Mouse (Mus musculus) thymus, postnatal 25 days (tissue): ENCODE measurements around the gene Sprr2b.
"Not testable (repeated sequence)": the region's sequence is repeated elsewhere in the genome, so short reads cannot be mapped to it uniquely, and the experiment has no call there.

Experiments used
- DNase-seq: peaks from one replicate; pipeline ENCODE4 v3.0.0; 2022

Gene Sprr2b

DNA sequence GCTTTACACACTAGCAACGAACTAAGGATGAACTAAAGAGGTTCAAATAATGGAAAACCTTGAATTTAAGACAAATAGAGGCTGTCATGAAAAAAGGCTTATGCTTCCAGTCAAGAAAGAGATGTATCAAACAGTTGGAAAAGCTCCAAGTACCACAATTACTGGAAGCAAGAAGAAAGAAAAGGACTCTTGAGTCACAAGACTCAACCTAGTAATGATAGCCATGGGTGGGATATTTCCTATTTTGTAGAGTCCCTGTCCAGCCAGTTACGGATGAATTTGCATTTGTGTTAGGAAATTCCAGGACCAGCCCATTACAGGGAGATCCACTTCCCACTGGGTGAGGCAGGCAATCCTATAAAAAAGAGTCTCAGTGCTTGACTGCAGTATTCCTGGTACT lies at the start of gene Sprr2b:
TSS of gene Sprr2b (plus strand) at position 301 of the 400 bp plus-strand sequence.
- no peak for DNase-seq

DNA sequence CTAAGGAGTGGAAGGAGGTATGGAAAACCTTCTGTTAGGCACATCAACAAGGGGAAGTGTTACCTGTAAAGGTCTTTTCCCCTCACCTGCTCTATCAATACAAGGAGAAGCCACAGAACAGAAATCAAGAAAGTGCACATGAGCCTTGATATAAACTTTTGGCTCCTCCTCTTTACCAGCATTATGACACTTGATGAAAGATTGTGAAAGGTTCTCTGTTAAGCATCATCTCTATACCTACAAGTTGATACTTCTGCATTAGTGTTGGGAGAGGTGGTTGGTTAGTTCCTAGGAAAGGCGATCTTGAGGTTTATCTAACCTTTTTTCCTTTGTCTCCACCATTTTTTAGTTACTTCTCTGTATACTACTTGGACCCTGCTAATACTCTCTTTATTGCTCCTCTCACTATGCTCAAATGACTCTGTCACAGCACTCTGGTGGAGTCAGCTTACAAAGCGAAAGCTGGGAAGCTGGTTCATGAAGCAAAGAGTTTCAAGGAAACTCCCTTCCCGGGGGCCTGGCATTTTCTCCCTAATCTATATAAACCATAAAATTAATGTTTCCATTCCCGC lies 44.9 kb upstream of the Sprr2b start:
- DNase-seq, result not testable (repeated sequence)

DNA sequence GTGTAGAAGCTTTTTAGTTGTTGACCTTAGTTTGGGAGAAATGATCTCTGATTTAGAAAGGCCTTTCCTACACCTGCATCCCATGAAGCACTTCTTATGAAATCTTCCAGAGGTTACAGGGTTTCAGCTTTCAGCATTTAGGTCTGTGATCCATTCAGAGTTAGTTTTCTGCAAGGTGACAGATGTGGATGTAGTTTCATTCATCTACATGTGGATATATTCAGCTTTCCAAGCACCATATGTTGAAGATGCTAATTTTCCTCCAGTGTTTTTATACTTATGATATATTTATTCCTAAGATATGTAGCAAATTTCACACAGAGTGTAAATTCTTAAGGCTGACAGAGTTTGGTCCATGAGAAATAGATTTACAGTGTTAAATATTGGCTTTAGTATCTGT lies 42.9 kb upstream of the Sprr2b start:
- not testable (repeated sequence) for DNase-seq

DNA sequence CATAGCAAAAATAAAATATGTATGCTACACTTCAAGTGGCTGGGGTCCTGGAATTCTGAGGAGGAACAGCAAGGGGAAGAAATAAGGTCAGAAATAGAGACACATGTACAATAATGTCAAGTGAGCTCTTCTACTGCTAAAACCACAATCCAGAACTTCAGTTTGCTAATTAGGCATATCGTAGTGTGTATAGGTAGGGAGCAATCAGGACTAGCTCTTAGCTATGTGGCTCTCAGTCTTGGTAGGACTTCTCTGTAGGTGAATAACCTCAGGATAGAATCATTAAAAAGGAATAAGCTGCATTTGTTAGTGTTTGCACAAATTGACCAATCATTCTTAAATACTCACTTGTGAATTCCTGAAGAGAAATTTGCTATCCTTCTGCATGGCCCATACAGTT lies 42.4 kb upstream of the Sprr2b start:
- DNase-seq, result not testable (repeated sequence)

DNA sequence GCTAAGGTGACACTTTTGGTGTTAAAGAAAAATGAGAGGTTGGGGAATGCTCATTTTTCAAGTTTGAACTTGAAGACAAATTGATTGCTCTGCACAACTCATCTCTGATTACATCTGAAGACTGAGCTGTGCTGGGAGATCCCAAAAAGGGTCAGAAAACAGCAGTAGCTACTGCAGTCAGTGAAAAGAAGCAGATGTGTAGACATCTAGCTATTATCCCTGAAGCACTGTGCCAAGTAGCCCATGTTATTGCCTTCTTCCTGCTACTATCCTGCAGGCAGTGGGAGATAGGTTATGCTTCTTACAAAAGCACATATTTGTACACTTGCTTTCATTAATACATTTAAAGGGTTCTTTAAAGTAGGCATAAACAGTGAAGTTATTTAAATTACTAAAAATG lies 36.8 kb upstream of the Sprr2b start:
- not testable (repeated sequence) for DNase-seq

DNA sequence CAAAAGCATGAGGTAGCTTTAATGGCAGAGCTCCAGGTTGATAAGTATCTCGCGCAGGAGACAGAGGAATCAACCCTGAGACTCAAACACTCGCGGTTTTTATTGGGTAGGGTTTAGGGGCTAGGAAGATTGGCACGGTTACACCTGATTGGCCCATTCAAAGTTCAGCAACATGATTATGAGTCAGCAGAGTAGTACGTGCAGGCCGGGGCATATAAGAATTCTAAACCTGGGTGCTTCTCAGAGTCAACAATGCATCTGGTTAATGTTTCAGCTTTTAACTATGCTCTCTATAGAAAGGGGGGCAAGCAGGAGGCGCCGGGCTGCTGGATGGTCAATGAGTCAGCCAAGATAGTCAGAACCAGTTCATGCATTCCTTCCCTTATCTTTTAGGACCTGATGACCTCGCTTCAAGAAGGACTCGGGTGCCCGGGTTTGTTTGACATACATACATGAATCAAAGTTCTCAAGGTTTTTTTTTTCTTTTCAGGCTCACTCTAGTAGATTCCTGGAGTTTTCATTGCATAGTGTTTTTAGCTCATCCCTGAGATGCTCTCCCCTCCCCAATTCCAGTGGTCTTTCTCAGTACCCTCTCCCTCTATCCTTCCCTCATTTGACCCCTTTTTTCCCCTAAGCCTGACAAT lies 35.3 kb upstream of the Sprr2b start:
- not testable (repeated sequence) for DNase-seq

DNA sequence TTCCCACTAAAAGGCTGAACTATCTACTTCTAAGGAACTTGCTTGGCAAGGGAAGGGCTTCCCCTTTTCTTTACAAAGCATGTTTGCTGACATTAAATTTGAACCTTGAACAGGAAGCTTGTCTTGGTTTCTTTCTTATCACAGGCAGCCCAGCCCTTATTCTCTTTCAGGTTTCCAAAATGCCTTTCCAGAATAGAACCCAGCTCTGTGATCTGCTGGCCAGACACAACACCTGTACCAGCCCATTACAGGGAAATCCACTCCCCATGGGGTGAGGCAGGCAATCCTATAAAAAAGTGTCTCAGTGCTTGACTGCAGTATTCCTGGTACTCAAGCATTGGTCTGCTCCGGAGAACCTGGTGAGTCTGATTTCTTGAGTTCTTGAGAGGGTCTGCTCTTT lies 31.3 kb upstream of the Sprr2b start, which contains the start of gene Sprr2a3:
TSS of gene Sprr2a3 (plus strand) at position 317 of the 400 bp plus-strand sequence.
- DNase-seq, result not testable (repeated sequence)

DNA sequence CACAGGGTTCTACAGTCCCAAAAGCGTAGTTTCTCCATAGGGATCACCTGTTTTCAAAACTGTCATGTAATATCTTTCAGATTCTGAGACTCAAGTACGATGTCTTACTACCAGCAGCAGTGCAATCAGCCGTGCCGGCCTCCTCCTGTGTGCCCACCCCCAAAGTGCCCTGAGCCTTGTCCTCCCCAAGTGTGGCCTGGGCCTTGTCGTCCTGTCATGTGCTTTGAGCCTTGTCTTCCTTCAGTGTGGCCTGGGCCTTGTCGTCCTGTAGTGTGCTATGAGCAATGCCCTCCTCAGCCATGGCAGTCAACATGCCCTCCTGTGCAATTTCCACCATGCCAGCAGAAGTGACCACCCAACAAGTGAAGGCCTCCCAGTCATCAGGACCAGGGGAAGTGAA lies 27.9 kb upstream of the Sprr2b start:
- DNase-seq, result not testable (repeated sequence)

DNA sequence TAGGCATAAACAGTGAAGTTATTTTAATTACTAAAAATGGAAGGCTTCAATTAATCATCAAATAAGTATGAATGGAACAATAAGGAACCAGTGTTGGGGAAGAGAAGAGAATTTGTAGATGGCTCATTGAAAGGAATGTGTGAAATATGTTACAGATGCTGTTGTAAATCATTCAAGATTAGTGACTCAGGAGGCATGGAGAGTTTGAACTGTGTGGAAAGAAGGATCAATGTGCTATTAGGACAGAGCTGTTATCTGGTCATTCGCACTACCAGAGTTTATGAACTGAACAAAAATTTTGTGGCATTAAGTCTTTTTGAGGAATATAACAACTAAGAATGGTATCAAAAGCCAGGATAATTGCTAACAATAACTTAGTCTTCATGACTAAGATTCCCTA lies 9.0 kb upstream of the Sprr2b start:
- DNase-seq, result no peak

DNA sequence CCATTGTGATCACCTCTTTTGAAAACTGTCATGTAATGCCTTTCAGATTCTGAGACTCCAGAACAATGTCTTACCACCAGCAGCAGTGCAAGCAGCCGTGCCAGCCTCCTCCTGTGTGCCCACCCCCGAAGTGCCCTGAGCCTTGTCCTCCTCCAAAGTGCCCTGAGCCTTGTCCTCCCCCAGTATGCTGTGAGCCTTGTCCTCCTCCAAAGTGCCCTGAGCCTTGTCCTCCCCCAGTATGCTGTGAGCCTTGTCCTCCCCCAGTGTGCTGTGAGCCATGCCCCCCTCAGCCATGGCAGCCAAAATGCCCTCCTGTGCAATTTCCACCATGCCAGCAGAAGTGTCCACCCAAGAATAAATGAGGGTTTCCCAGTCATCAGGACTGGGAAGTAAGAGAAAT lies 964 bp downstream of the Sprr2b start:
- DNase-seq, result no peak

DNA sequence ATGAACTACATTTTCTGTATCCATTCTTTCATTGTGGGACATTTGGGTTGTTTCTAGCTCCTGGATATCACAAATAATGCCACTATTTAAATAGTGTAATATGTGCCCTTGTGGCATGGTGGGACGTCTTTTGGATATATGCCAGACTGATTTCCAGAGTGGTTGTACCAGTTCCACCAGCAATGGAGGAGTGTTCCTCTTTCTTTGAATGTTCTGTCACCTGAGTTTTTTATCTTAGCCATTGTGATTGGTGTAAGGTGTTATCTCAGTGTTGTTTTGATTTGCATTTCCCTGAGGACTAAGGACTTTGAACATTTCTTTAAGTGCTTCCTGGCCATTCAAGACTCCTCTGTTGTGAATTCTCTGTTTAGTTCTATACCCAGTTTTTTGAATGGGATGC lies 19.9 kb downstream of the Sprr2b start:
- DNase-seq, result no peak

DNA sequence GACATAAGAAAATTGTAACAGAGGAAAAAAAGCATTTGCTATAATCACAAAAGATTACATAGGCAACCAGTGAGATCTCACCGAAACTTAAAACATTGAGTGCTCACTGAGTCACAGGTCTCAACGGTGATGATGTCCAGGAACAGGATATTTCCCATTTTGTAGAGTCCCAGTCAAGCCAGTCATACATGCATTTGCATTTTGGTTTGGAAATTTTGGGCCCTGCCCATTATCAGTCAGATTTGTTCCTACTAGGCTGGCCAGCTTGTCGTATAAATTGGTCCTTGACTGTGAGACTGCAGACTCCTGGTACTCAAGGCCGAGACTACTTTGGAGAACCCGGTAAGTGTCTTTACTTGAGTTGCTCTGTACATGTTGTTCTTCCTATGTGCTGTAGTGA lies 22.4 kb downstream of the Sprr2b start, which contains the start of gene Sprr2d:
TSS of gene Sprr2d (plus strand) at position 301 of the 400 bp plus-strand sequence.
- no peak for DNase-seq

DNA sequence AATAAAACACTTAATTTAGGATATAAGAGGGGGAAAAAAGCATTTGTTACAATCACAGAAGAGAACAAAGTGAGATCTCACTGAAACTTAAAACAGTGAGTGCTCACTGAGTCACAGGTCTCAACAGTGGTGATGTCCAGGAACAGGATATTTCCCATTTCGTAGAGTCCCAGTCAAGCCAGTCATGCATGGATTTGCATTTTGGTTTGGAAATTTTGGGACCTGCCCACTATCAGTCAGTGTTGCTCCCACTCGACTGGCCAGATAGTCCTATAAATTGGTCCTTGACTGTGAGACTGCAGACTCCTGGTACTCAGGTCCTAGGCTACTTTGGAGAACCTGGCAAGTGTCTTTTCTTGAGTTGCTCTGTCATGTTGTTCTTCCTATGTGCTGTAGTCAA lies 35.4 kb downstream of the Sprr2b start, which contains the start of gene Sprr2e:
TSS of gene Sprr2e (plus strand) at position 301 of the 400 bp plus-strand sequence.
- DNase-seq, result no peak

DNA sequence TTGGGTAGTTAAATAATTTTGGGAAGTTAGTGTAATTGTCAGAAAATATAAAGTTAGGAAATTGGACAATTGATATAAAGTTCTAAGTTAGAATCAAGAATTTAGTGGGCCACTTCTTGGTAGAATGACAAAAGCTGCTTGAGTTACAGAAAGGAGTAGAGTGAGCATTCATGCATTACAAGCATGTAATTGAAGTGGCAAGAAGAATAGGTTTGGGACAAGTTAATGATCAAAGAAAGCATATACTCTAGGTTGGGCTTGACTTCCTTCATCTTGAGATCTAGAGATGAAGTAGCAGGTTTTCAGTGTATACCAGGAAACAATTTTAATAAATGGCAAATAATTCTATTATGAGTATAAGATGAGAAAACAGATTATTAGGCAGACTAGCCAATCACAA lies 45.2 kb downstream of the Sprr2b start:
- DNase-seq, result no peak

DNA sequence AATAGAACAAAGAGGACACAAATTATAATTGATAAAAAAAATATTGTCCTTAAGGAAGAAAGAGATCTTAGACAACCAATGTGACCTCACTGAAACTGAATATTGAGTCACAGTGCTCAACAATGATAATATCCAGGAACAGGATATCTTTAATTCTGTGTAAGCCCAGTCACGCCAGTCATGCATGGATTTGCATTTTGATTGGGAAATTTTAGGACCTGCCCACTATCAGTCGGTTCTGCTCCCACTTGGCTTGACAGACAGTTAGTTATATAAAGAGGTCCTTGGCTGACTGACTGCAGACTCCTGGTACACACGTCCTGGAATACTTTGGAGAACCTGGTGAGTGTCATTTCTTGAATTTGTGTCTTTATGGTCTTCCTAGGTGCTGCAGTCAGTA lies 48.5 kb downstream of the Sprr2b start, which contains the start of gene Sprr2f:
TSS of gene Sprr2f (plus strand) at position 301 of the 400 bp plus-strand sequence.
- DNase-seq, result no peak
